Mouse (Mus musculus): ENCODE measurements around the gene Mast3.
"Not testable (repeated sequence)": the region's sequence is repeated elsewhere in the genome, so short reads cannot be mapped to it uniquely, and the experiment has no call there.

Gene Mast3

DNA sequence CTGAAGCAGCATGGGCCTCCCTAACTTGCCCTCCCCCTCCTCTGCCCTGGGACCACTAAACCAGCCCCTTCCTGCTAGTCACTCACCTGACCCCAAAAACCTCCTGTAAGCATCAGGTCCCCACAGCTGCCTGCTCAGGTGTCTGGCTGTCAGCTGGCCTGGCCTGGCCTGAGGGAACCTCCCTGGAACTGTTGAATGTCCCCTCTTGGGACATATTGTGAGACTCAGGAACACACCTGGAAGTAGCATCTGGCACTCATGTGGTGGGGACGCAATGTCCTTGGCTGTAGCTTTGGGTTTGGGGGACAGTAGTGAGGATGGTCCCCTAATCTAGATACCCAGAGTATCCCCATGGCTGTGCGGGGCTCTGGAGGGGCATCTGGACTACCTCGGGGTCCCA lies 29.2 kb upstream of the Mast3 start:
- DNase-seq (ENCODE audit: low read depth in 2 of 2, low spot score in 2 of 2) = no peak

DNA sequence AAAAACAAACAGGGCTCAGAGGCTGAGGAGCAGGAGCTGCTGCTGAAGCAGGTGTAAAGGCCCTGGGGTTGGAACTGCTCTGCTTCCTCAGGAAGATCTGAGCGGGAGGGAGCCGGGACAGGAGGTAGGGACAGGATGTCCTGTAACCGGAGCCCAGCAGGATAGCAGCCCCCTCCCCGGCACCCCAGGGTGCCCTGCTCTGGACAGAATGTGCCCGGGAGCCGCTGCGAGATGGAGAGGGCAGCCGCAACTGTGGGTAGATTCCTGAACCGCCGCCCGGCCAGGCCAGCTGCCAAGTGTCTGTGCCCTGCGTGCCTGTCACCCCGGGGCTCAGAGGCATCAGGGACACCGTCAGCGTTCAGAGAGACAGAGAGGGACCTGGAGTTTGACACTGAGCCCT lies 28.7 kb upstream of the Mast3 start:
- no peak for DNase-seq (ENCODE audit: low read depth in 2 of 2, low spot score in 2 of 2)

DNA sequence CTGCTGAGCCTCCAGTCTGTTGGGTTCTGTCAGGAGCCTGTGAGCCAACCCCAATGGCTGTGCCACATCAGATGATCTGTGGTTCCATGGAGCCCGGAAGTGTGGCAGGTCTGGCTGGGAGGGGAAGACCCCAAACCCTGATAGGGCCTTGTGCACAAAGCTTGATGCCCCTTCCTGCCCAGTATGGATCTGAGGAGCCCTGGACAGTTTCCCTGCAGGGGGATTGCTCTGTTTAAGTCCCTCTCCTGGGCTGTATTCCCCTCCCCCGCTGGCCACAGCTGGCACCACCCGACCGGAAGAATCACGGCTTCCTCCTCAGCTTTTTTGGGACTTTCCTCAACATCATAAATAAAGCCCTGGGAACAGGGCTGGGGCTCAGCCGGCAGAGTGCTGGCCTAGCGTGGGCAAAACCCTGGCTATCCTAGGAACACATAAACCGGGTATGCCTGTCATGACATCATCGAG lies 28.2 kb upstream of the Mast3 start:
- peak; percentile 43 to 58 for DNase-seq (ENCODE audit: low read depth in 2 of 2, low spot score in 2 of 2)

DNA sequence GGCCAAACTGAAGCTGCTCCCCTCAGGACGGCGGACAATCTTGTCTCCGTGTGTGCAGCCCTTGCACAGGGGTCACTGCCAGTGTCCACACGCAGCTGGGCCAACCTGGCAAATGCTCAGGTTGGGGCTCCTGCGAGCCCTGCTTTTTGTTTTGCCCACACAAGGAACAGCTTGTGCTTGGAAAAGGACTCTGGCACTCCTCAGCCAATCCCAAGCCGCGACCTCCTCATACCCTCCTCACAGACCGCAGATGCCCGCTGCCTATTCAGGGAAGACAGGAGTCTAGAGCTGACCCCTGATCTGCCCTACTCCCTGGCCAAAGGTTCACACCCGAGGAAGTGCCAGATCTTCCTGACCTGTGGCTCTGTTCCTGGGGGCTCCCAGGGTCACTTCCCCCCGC lies 27.5 kb upstream of the Mast3 start:
- DNase-seq (ENCODE audit: low read depth in 2 of 2, low spot score in 2 of 2) = no peak

DNA sequence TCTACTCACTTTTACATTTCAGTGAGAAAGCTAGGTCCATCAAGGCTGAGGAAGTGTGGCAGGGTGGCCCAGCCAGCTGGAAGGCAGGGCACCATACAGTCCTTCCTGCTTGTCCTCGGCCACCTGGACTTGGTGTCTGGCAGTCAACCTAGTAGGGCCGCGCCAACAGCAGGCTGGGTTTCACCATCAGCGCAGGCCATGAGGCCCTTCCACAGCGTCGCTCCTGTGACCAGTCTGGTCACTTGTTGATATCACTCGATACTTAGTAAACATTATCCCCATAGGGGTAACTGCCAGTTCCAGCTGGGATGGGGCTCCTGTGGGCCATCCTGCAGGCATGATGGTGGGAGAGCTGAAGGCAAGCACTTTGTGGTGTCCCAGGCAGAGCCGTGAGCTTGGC lies 26.7 kb upstream of the Mast3 start:
- DNase-seq (ENCODE audit: low read depth in 2 of 2, low spot score in 2 of 2) = no peak

DNA sequence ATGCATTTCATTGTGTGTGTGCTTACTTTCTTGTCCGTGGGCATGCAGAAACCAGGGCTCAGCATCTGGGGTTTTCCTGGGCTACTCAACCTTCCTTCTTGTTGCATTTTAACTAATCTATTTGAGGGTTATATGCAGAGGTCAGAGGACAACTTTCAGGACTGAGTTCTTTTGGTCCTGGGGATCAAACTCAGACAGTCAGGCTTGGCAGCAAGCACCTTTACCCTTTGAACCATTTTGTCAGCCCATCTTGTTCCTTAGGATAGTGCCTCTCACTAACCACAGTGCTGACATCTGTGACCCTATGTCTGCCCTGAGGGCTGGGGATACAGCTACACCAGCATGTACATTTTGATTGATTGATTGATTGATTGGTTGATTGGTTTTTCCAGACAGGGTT lies 22.9 kb upstream of the Mast3 start:
- DNase-seq (ENCODE audit: low read depth in 2 of 2, low spot score in 2 of 2) = no peak

DNA sequence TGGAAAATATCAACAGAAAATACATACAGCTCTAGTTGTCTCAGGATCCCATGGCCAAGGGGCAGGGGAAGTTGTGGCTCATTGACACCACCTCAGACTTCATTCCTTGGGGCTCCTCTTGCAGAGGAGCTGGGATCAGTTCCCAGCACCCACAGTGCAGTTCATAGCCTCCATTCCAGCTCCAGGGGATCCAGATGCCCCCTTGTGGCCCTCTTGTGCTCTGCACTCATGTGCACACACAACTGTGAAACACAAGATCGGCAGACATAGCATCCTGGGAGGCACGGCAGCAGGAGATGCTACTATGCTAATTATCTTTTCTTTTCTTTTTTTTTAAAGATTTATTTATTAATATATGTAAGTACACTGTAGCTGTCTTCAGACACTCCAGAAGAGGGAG lies 22.2 kb upstream of the Mast3 start:
- DNase-seq (ENCODE audit: low read depth in 2 of 2, low spot score in 2 of 2) = no peak

DNA sequence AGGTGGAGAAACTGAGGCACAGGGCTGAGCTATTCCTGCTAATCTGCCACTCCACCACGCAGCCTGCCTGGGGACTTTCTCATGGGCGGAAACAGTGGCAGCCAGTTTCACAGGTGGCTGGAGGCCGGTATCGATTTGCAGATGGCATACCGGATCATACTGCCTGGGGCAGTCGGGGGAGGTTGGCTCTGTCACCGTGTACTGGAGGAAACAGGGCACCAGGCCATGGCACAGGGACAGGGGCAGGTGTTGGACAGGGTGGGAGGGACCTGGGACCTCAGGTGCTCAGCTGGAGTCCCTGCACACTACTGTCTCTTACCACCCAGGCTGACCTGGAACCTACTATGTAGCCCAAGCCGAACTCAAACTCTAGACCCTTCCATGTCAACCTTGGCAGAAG lies 21.0 kb upstream of the Mast3 start:
- DNase-seq (ENCODE audit: low read depth in 2 of 2, low spot score in 2 of 2) = no peak

DNA sequence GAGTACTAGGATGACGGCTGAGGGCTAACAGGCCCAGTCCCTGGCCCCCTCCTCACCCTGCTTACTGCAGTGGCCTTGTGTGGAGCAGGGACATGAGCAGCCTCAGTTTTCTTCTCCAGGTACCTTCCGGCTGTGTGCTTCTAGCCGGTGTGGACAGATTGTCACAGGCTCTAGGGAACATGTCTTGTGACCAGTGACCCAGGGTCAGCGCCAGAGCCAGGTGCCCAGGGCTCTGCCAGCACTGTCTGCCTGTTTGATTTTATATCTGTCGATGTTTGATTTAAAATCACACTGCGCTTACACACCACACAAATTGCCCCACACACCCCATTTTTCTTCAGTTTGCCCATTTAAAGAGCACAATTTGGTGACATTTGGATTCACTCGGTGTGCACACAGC lies 18.9 kb upstream of the Mast3 start:
- DNase-seq (ENCODE audit: low read depth in 2 of 2, low spot score in 2 of 2) = no peak

DNA sequence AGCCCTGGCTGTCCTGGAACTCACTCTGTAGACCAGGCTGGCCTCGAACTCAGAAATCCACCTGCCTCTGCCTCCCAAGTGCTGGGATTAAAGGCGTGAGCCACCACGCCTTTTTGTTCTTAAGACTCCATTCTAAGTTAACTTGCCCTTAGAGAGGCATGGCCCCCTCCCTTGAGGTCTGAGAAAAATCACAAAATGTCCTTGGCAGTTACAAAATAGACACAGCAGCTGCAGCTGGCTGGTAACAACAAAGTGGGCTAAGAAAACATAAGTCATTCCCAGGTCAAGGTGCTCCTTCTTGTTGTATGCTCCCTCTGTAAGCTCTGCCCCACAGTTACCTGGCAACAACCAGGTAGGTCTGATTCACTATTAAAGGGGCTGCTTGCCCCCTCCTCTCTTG lies 17.7 kb upstream of the Mast3 start:
- DNase-seq (ENCODE audit: low read depth in 2 of 2, low spot score in 2 of 2) = not testable (repeated sequence)

DNA sequence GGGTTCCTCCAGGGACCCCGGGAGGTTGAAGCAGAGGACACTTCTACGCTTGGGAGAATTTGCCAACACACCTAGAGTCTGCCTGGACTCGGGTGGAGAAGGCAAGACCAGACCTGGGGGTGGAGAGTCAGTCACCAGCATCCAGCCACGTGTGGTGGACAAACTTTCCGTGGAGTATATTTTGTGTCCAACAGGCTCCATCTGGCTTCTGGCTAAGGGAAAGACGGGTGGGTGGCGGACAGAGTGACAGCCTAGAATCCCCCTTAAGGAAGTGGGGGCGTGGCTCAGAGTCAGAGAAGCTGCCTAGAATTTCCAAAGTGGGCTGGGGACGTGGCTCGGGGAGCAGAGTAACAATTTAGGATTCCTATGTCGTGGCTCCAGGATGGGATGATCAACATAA lies 17.1 kb upstream of the Mast3 start:
- no peak for DNase-seq (ENCODE audit: low read depth in 2 of 2, low spot score in 2 of 2)

DNA sequence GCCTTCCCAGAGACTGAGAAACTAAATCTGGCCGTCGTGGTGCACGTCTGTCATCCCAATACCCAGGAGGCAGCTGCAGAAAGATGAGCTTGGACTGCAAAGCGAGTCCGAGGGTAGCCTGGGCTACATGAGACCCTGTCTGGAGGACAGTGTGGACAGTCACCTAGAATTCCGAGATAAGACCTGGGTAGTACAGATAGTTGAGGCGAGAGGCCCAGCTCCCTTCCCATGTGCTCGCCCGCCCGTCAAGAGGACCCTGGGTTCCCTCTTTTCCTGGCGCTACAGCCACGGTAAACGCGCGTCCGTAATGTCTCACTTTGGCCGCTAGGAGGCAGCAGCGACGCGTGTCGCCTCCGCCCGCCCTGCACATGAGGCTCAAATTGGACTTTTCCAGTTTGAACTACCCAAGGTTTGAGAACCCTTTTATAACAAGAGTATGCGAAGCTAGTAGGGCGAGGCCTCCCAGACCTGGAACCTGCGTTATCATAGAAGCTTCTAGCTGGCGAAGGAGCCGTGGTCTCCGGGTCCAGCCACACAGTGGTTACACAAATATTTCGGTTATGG lies 16.6 kb upstream of the Mast3 start:
- DNase-seq (ENCODE audit: low read depth in 2 of 2, low spot score in 2 of 2) = peak; percentile 57 to 62

DNA sequence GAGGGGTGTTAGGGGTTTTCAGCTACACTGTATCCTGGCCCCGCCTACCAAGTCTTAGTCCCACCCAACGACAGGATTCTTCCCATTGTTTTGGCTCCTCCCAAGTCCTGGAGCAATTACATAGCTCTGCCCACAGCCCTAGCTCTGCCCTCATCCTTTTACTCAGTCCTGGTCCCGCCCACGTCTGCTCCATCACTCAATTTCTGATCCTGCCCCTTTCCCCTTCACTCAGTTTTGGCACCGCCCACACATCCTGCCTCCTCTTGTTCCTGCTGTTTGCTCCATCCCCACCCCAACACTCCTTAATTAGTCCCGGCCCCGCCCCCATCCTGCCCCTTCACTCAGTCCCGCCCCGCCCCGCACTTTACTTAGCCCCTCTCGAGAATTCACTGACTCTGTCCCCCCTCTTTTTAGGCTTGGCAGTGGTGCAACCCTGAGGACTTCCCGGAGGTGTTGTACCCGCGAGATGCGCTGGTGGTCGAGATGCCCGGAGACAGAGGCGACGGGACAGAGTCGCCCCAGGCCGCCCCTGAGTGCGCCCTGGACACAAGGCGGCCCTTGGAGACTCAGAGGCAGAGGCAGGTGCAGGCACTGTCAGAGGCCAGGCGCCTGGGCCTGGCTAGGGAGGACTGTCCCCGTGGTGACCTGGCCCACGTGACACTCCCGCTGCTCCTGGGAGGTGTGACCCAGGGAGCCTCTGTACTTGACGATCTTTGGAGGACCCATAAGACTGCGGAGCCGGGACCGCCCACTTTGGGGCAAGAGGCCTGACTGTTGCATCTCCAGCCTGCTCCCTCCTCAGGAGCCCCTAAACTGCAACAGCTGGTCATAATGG lies 15.5 kb upstream of the Mast3 start:
- DNase-seq (ENCODE audit: low read depth in 2 of 2, low spot score in 2 of 2) = no peak

DNA sequence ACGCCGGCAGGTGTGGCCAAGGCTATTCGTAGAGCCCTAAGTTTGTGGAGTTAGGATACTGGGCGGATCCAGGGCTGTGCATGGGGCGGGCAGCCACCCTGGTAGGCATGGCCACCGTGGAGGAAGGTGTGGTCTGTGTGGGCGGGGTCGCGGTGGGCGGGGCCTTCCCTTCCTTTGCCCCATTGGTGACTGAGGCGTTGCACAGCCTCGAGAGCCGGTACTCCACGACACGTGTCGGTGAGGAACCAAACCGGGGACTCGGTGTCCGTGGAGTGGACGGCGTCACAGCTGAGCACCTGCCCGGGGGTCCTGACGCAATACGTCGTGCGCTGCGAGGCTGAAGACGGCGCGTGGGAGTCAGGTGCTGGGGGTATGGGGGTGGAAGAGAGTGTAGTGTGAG lies 11.8 kb upstream of the Mast3 start:
- DNase-seq (ENCODE audit: low read depth in 2 of 2, low spot score in 2 of 2) = no peak

DNA sequence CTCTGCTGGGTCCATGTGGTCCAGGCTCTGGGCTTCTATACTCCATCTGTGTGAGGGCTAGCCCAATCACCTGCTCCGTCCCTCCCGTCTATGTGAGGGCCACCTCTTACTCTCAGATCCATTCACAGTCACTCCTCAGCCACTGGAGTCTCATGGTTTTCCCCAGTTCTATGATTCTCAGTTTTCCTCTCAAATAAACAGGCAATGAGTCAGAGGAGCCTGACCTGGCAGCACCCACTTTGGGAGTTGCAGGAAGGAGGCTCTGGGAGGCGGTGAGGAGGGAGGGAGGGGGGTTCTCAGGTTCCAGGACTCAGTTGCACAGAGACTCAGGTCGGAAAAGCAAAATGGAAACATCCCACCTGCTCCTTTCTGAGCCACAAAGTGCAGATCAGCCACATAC lies 8.0 kb upstream of the Mast3 start:
- no peak for DNase-seq (ENCODE audit: low read depth in 2 of 2, low spot score in 2 of 2)

DNA sequence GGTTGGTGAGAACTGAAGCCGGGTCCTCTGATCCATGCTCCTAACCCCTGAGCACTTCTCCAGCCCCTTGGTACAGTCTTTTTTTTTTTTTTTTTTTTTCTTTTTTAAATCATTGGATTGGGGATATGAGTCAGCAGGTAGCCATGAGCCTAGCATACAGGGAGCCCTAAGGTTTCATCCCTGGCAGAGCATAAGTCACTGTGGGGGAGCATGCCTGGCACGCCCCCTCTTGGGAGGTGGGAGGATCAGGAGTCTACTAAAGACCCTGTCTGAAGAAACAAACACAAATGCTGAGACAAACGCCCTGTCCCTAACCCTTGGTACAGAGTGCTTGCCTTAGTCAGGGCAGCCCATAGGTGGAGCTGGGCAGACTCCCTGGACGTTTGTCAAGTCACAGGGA lies 7.2 kb upstream of the Mast3 start:
- DNase-seq (ENCODE audit: low read depth in 2 of 2, low spot score in 2 of 2) = no peak

DNA sequence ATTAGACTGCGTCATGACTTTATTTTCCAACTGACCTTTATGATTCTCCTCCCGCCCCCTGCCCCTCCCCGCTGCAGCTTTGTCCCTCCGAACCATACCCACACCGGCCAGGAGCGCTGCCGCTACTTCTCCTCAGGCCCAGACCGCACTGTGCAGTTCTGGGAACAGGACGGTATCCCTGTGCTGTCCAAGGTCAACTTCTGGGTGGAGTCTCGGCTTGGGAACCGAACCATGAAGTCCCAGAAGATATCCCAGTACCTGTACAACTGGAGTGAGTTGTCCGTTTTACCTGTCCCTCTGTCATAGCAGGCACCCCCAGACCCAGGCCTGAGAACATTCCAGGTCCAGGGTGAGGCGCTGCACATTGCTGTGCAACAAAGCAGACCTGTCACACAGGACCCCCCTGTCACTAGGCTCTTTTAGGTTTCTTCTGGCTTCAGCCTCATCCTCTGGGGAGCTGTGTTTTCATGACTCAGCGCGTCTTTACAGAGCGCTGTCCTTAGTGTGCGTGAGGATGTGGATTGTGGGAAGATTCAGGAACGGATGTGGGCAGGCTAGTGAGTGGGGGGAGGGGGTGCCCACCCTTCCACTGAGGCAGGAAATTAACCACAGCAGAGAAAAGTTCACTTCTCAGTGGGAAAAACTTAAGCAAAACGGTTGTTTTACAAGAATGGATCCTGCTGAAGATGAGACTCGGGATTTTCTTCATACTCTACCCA lies 6.3 kb upstream of the Mast3 start:
- peak in 1 of 2 experiments; percentile 49 for DNase-seq (ENCODE audit: low read depth in 2 of 2, low spot score in 2 of 2)

DNA sequence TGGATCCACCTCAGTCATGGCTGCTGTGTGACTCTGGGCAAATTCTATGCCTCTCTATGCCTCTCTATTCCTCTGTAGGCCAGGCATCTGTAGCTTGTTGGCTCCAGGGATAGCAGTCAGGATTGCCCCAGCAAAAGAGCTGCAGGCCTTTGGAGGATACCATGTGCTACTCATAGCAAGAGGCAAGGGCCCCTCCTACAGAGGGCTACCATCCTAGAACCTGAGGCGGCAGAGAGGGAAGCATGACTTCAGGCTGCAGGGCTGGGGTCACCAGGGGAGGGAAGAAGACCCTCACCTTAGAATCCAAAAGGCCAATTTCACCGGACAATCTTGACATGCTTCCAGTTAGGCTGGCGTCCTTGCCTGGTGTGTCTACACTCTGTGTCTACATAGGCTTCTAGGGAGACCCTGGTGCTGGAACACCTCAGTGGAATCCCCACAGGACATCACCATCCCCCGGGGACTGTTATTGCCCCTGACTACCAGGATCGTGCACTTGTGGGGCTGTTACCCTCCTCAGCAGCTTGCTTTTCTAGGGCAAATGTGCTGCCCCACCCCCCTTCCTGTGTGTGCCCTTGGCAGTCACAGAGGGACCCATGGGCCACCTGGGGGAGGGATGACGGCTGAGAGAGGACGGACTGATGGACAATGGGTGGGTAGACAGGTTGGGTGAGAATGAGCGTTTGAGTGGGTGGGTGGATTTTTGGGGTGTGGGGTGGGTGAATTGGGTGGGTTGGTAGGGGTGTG lies 4.3 kb upstream of the Mast3 start:
- no peak for DNase-seq (ENCODE audit: low read depth in 2 of 2, low spot score in 2 of 2)

DNA sequence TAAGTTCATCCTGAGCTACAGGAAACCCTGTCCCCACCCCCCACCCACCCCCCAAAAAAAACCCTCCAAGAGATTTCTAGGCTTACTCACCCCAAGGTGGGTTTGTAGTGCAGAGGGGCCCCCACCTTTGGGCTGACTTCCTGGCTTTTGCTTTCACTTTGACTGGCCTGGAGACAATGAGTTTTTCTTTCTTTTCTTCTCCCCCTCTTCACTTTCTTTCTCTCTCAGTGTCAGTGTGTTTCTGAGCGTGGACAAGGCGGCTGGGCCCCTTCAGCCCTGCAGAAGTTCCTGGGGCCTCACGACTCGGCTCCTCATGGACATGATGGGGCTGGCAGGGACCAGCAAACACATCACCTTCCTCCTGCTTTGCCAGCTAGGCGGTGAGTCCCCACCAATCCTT lies 3.4 kb upstream of the Mast3 start, which contains the start of gene Il12rb1:
Il12rb1 (plus strand) TSS at position 211 of the 400 bp plus-strand sequence.
- no peak for DNase-seq (ENCODE audit: low read depth in 2 of 2, low spot score in 2 of 2)

DNA sequence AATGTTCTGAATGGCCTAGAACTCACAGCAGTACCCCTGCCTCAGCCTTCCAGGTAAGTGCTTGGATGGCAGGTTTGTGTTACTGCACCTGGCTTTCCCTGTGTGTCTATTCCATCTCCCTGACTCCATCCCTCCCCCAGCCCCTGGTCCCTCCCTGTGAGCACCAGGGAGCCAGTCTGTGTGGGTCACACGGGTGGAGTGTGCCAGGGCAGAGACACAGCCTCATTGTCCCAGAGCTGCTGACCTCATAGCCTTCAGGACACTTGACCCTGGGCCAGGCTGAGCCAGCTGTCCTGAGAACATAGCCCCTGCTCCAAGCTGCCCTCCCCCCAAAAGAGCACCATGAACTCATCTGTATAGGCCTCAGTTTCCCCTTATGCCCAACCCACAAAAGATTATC lies 2.5 kb upstream of the Mast3 start:
- DNase-seq (ENCODE audit: low read depth in 2 of 2, low spot score in 2 of 2) = no peak

DNA sequence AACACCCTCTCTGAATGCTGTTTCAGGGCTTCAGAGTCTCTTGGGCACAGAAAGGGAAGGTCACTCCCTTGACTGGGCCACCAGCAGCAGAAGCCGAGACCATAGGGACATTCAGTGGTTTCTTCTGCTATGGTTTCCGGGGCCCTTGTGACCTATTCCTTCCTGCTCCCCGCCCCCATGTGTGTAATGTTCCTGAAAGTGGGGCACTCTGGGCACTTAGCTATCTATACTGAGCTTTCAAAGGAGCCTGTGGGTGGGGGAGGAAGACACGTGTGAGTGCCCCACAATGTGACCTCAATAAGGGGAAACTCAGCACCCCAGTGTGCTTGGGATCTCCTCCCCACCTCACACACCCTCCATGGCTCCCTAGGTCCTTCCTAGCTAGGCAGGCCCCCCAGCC lies 1.7 kb upstream of the Mast3 start:
- DNase-seq (ENCODE audit: low read depth in 2 of 2, low spot score in 2 of 2) = peak; percentile 32 to 54
